Mouse (Mus musculus): ENCODE data around the gene Wdfy1. TPM values are rescaled to one million over a fixed set of nuclear protein-coding genes. Genes with fewer than 3 reads are reported as not detected.

Wdfy1 gene
- polyA plus RNA-seq, 1 experiment from 2014 or later, result 43.7 TPM

GRCm38 (mm10) chr1:79707383-79707782 lies 68.6 kb downstream of the Wdfy1 start:
- Histone ChIP-seq H3K4me2 (ENCODE audit: low read depth, low read length) (no peak overlapping the region), H3K36me3 (ENCODE audit: control insufficient read depth, insufficient read depth, low read length) (peaks cover 9% of the 10 kb centered on the region; the same call in 1 of the 2 replicates), H3K27ac (ENCODE audit: low read length) (no peak overlapping the region), H3K27me3 (ENCODE audit: control insufficient read depth, insufficient read depth, low read depth, low read length) (no peaks in the 10 kb centered on the region), H3K9ac (ENCODE audit: low read length) (no peak overlapping the region), H3K9me3 (ENCODE audit: control insufficient read depth, low read length) (no peaks in the 10 kb centered on the region), H3K4me1 (replicated peaks; ENCODE audit: control insufficient read depth, insufficient read depth, low read length) (peaks cover 8% of the 10 kb centered on the region; the same call in 1 of the 2 replicates), H3K4me3 (ENCODE audit: low read length) (no peak overlapping the region)
- ATAC-seq (ENCODE audit: low read depth), result no peak
- WGBS, result 81% methylated on average over 9 of the region's 9 CpGs

- H3K36me3 ChIP-seq (ENCODE audit: control insufficient read depth, insufficient read depth, low read length), result peaks cover 9% of the 10 kb centered on the region; the same call in 1 of the 2 replicates
- 73% methylated on average over 3 of the region's 3 CpGs for WGBS
- H3K27me3 ChIP-seq (ENCODE audit: control insufficient read depth, insufficient read depth, low read depth, low read length), result no peaks in the 10 kb centered on the region
- no peak for ATAC-seq (ENCODE audit: low read depth)
- no peak overlapping the region for H3K27ac ChIP-seq (ENCODE audit: low read length)
- H3K4me2 ChIP-seq (ENCODE audit: low read depth, low read length), result no peak overlapping the region
- H3K4me3 ChIP-seq (ENCODE audit: low read length), result no peak overlapping the region
- no peak overlapping the region for H3K9ac ChIP-seq (ENCODE audit: low read length)
- peaks cover 5% of the 10 kb centered on the region; the same call in 1 of the 2 replicates for H3K4me1 ChIP-seq (replicated peaks; ENCODE audit: control insufficient read depth, insufficient read depth, low read length)
- H3K9me3 ChIP-seq (ENCODE audit: control insufficient read depth, low read length), result no peaks in the 10 kb centered on the region
These were observed 69.2 kb downstream of the Wdfy1 start for GRCm38 (mm10) chr1:79706707-79707106.

- Histone ChIP-seq H3K27ac (ENCODE audit: low read length) (no peak overlapping the region), H3K27me3 (ENCODE audit: control insufficient read depth, insufficient read depth, low read depth, low read length) (no peaks in the 10 kb centered on the region), H3K4me2 (ENCODE audit: low read depth, low read length) (no peak overlapping the region), H3K9ac (ENCODE audit: low read length) (no peak overlapping the region), H3K4me3 (ENCODE audit: low read length) (no peak overlapping the region), H3K36me3 (ENCODE audit: control insufficient read depth, insufficient read depth, low read length) (peaks cover 9% of the 10 kb centered on the region; the same call in 1 of the 2 replicates), H3K4me1 (replicated peaks; ENCODE audit: control insufficient read depth, insufficient read depth, low read length) (no peaks in the 10 kb centered on the region), H3K9me3 (ENCODE audit: control insufficient read depth, low read length) (no peaks in the 10 kb centered on the region)
- ATAC-seq (ENCODE audit: low read depth), result no peak
- 75% methylated on average over 2 of the region's 2 CpGs for WGBS
These were observed 71.3 kb downstream of the Wdfy1 start for GRCm38 (mm10) chr1:79704672-79705071.

DNA sequence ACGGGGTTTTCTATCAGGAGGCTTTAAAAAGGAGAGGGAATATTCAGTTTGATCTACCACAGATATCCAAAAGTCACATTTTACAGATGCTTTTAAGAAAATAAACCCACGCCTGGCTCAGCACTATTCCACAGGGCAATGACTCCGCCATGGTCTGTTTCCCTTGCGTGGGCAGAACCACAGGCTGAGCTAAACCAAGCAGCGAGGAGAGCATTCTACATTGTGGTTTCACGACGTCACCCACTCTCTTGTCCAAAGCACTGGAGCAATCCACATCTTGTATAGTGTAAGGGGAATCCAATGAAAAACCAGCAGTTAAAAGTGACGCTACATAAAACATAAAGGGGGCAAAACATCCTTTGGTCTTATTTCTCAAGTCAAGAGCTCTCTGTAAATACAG lies 72.4 kb downstream of the Wdfy1 start:
- no peak for ATAC-seq (ENCODE audit: low read depth)
- Histone ChIP-seq H3K4me1 (replicated peaks; ENCODE audit: control insufficient read depth, insufficient read depth, low read length) (no peaks in the 10 kb centered on the region), H3K9ac (ENCODE audit: low read length) (no peak overlapping the region), H3K4me2 (ENCODE audit: low read depth, low read length) (no peak overlapping the region), H3K9me3 (ENCODE audit: control insufficient read depth, low read length) (no peaks in the 10 kb centered on the region), H3K27ac (ENCODE audit: low read length) (no peak overlapping the region), H3K27me3 (ENCODE audit: control insufficient read depth, insufficient read depth, low read depth, low read length) (no peaks in the 10 kb centered on the region), H3K4me3 (ENCODE audit: low read length) (no peak overlapping the region), H3K36me3 (ENCODE audit: control insufficient read depth, insufficient read depth, low read length) (peaks cover 9% of the 10 kb centered on the region; the same call in 1 of the 2 replicates)
- 86% methylated on average over 8 of the region's 8 CpGs for WGBS

DNA sequence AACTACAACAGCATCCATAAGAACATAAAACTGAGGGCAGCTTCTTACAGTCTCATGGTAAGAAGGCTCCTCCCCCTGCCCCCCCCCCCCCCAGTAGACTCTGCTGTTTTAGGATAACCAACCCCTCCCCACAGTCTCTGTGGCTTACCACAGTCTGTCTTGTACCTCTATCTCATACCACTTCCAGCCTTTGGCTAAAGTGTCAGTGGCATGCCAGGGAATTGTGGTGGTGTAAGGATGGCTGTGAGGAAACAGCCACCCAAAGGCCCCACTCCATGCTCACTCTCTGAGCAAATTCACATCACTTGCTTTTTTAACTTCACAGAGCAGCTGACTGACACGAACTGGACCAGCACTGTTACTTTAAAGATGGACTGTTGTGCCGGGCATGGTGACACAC lies 77.4 kb downstream of the Wdfy1 start:
- H3K27me3 ChIP-seq (ENCODE audit: control insufficient read depth, insufficient read depth, low read depth, low read length), result no peaks in the 10 kb centered on the region; the same call in 1 of the 2 replicates
- no peak overlapping the region for H3K4me2 ChIP-seq (ENCODE audit: low read depth, low read length)
- H3K4me1 ChIP-seq (replicated peaks; ENCODE audit: control insufficient read depth, insufficient read depth, low read length), result peaks cover 17% of the 10 kb centered on the region
- no peak overlapping the region for H3K4me3 ChIP-seq (ENCODE audit: low read length)
- 84% methylated on average over 2 of the region's 2 CpGs for WGBS
- H3K9ac ChIP-seq (ENCODE audit: low read length), result no peak overlapping the region
- H3K27ac ChIP-seq (ENCODE audit: low read length), result no peak overlapping the region
- ATAC-seq (ENCODE audit: low read depth), result no peak
- H3K9me3 ChIP-seq (ENCODE audit: control insufficient read depth, low read length), result no peaks in the 10 kb centered on the region
- no peaks in the 10 kb centered on the region for H3K36me3 ChIP-seq (ENCODE audit: control insufficient read depth, insufficient read depth, low read length)

DNA sequence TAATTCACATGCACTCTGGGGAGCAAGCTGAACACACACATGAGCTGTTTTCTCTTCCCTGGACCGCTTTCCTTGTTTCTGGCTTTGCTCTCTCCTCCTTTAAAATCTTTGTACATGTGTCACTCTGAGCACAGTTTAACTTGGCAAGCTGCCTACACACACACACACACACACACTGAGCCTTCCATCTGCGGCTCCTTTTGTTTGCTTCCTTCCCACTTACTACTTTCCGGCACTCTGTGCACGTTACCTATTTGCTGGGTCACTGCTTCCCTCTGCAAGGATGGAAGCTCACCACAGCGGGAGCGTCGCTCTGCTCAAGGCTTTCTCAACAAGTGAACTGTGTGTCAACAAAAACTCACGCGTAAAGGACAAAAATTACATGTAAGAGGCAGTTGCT lies 78.6 kb downstream of the Wdfy1 start:
- H3K9me3 ChIP-seq (ENCODE audit: control insufficient read depth, low read length), result no peaks in the 10 kb centered on the region
- no peak overlapping the region for H3K9ac ChIP-seq (ENCODE audit: low read length)
- H3K27me3 ChIP-seq (ENCODE audit: control insufficient read depth, insufficient read depth, low read depth, low read length), result no peaks in the 10 kb centered on the region; the same call in 1 of the 2 replicates
- H3K4me2 ChIP-seq (ENCODE audit: low read depth, low read length), result peak overlapping the region; percentile 4; the same call in 1 of the 2 replicates
- WGBS, result 25% methylated on average over 9 of the region's 9 CpGs
- no peaks in the 10 kb centered on the region for H3K36me3 ChIP-seq (ENCODE audit: control insufficient read depth, insufficient read depth, low read length)
- H3K27ac ChIP-seq (ENCODE audit: low read length), result peak overlapping the region; percentile 62
- H3K4me1 ChIP-seq (replicated peaks; ENCODE audit: control insufficient read depth, insufficient read depth, low read length), result peaks cover 17% of the 10 kb centered on the region
- ATAC-seq (ENCODE audit: low read depth), result peak; percentile 92
- no peak overlapping the region for H3K4me3 ChIP-seq (ENCODE audit: low read length)

DNA sequence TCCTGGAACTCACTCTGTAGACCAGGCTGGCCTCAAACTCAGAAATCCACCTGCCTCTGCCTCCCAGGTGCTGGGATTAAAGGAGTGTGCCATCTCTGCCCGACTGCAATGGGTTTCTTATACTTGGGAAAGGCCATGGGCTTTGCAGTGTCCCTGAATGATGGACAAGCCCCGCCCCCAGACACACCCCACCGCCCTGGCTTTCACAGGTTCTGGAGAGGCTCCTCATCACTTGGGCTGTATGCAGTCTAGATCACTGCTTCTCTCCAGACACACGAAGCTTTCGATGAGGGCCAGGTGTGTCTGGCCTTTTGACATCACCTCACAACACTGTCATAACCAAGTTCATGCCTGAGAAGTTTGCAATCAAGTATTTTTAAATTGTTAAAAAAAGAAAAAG lies 79.0 kb downstream of the Wdfy1 start:
- Histone ChIP-seq H3K36me3 (ENCODE audit: control insufficient read depth, insufficient read depth, low read length) (no peaks in the 10 kb centered on the region), H3K9ac (ENCODE audit: low read length) (no peak overlapping the region), H3K9me3 (ENCODE audit: control insufficient read depth, low read length) (no peaks in the 10 kb centered on the region), H3K4me2 (ENCODE audit: low read depth, low read length) (peak overlapping the region; percentile 4; the same call in 1 of the 2 replicates), H3K27me3 (ENCODE audit: control insufficient read depth, insufficient read depth, low read depth, low read length) (no peaks in the 10 kb centered on the region; the same call in 1 of the 2 replicates), H3K27ac (ENCODE audit: low read length) (peak overlapping the region; percentile 62), H3K4me3 (ENCODE audit: low read length) (no peak overlapping the region), H3K4me1 (replicated peaks; ENCODE audit: control insufficient read depth, insufficient read depth, low read length) (peaks cover 17% of the 10 kb centered on the region)
- ATAC-seq (ENCODE audit: low read depth), result peak; percentile 64
- WGBS, result 43% methylated on average over 5 of the region's 5 CpGs

GRCm38 (mm10) chr1:79692482-79692881 lies 83.5 kb downstream of the Wdfy1 start:
- H3K9me3 ChIP-seq (ENCODE audit: control insufficient read depth, low read length), result peaks cover 3% of the 10 kb centered on the region
- H3K27me3 ChIP-seq (ENCODE audit: control insufficient read depth, insufficient read depth, low read depth, low read length), result no peaks in the 10 kb centered on the region; the same call in 1 of the 2 replicates
- no peak for ATAC-seq (ENCODE audit: low read depth)
- H3K4me1 ChIP-seq (replicated peaks; ENCODE audit: control insufficient read depth, insufficient read depth, low read length), result peaks cover 8% of the 10 kb centered on the region
- H3K27ac ChIP-seq (ENCODE audit: low read length), result no peak overlapping the region
- H3K9ac ChIP-seq (ENCODE audit: low read length), result no peak overlapping the region
- no peak overlapping the region for H3K4me2 ChIP-seq (ENCODE audit: low read depth, low read length)
- H3K36me3 ChIP-seq (ENCODE audit: control insufficient read depth, insufficient read depth, low read length), result no peaks in the 10 kb centered on the region
- WGBS, result 77% methylated on average over 3 of the region's 3 CpGs
- H3K4me3 ChIP-seq (ENCODE audit: low read length), result no peak overlapping the region

DNA sequence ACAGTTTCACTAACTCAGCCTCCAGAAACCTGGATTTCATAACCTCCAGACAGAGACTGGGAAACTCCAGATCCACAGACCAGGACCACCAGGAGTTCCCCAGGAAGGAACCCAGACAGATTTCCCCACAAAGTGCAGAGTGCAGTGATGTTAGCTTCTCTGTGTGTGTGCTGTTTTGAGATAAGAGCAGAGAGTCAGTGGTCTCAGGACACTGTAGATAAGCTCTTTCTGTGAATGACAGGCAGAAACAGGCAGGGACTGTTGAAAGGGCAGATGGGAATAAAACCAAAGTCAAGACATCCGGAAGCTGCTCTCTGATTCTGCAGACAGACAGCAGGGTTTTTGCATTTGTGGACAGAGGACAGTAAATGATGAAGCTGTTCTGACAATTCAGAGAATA lies 88.7 kb downstream of the Wdfy1 start:
- no peak overlapping the region for H3K4me3 ChIP-seq (ENCODE audit: low read length)
- H3K27me3 ChIP-seq (ENCODE audit: control insufficient read depth, insufficient read depth, low read depth, low read length), result no peaks in the 10 kb centered on the region
- no peaks in the 10 kb centered on the region for H3K36me3 ChIP-seq (ENCODE audit: control insufficient read depth, insufficient read depth, low read length)
- no peak overlapping the region for H3K27ac ChIP-seq (ENCODE audit: low read length)
- 78% methylated on average over 1 of the region's 1 CpGs for WGBS
- H3K4me1 ChIP-seq (replicated peaks; ENCODE audit: control insufficient read depth, insufficient read depth, low read length), result no peaks in the 10 kb centered on the region
- ATAC-seq (ENCODE audit: low read depth), result no peak
- H3K9me3 ChIP-seq (ENCODE audit: control insufficient read depth, low read length), result peaks cover 3% of the 10 kb centered on the region
- H3K9ac ChIP-seq (ENCODE audit: low read length), result no peak overlapping the region
- no peak overlapping the region for H3K4me2 ChIP-seq (ENCODE audit: low read depth, low read length)

- H3K9ac ChIP-seq (ENCODE audit: low read length), result no peak overlapping the region
- H3K27me3 ChIP-seq (ENCODE audit: control insufficient read depth, insufficient read depth, low read depth, low read length), result no peaks in the 10 kb centered on the region
- no peaks in the 10 kb centered on the region for H3K36me3 ChIP-seq (ENCODE audit: control insufficient read depth, insufficient read depth, low read length)
- no peak overlapping the region for H3K27ac ChIP-seq (ENCODE audit: low read length)
- ATAC-seq (ENCODE audit: low read depth), result no peak
- H3K4me3 ChIP-seq (ENCODE audit: low read length), result no peak overlapping the region
- no peaks in the 10 kb centered on the region for H3K4me1 ChIP-seq (replicated peaks; ENCODE audit: control insufficient read depth, insufficient read depth, low read length)
- H3K9me3 ChIP-seq (ENCODE audit: control insufficient read depth, low read length), result peaks cover 3% of the 10 kb centered on the region
- H3K4me2 ChIP-seq (ENCODE audit: low read depth, low read length), result no peak overlapping the region
These were observed 91.9 kb downstream of the Wdfy1 start for GRCm38 (mm10) chr1:79684027-79684426.

Data from lung, embryonic 16.5 days (tissue).